Mouse (Mus musculus): ENCODE results near the gene Gm20708. TPM values are rescaled to one million over a fixed set of nuclear protein-coding genes. Genes with fewer than 3 reads are reported as not detected.
A peak's percentile ranks its signal among the peaks of the same experiment; 100 is the strongest.

Gene Gm20708
- polyA plus RNA-seq, 1 experiment = 0.16 TPM

GRCm38 (mm10) chr11:117769683-117770047, 39.8 kb upstream of the Gm20708 start:
- TF ChIP-seq TAL1 (IDR thresholded peaks at IDR 0.05; ENCODE audit: low read length) (no peak), GATA1 (IDR thresholded peaks at IDR 0.05; ENCODE audit: low read length) (no peak)
- Histone ChIP-seq H3K36me3 (ENCODE audit: control insufficient read depth) (peaks cover 100% of the 10 kb centered on the region), H3K4me3 (replicated peaks) (no peak overlapping the region)

GRCm38 (mm10) chr11:117770407-117770806, 39.1 kb upstream of the Gm20708 start:
- Histone ChIP-seq H3K27me3 (ENCODE audit: control insufficient read depth) (no peaks in the 10 kb centered on the region), H3K36me3 (ENCODE audit: control insufficient read depth) (peaks cover 100% of the 10 kb centered on the region), H3K4me1 (ENCODE audit: control insufficient read depth) (peaks cover 27% of the 10 kb centered on the region), H3K9me3 (ENCODE audit: control insufficient read depth, low read length) (no peaks in the 10 kb centered on the region), H3K4me3 (replicated peaks) (no peak overlapping the region)
- TF ChIP-seq GATA1 (IDR thresholded peaks at IDR 0.05; ENCODE audit: low read length) (no peak), TAL1 (IDR thresholded peaks at IDR 0.05; ENCODE audit: low read length) (no peak)

More at GRCm38 (mm10) chr11:117769683-117770047, 39.8 kb upstream of the Gm20708 start:
- H3K27me3 ChIP-seq (ENCODE audit: control insufficient read depth) = no peaks in the 10 kb centered on the region
- no peaks in the 10 kb centered on the region for H3K9me3 ChIP-seq (ENCODE audit: control insufficient read depth, low read length)
- peaks cover 30% of the 10 kb centered on the region for H3K4me1 ChIP-seq (ENCODE audit: control insufficient read depth)

- H3K4me3 ChIP-seq (replicated peaks) = no peak overlapping the region
- H3K9me3 ChIP-seq (ENCODE audit: control insufficient read depth, low read length) = no peaks in the 10 kb centered on the region
- H3K4me1 ChIP-seq (ENCODE audit: control insufficient read depth) = peaks cover 43% of the 10 kb centered on the region
- no peak for TF ChIP-seq GATA1 (IDR thresholded peaks at IDR 0.05; ENCODE audit: low read length)
- TF ChIP-seq TAL1 (IDR thresholded peaks at IDR 0.05; ENCODE audit: low read length) = no peak
- no peaks in the 10 kb centered on the region for H3K27me3 ChIP-seq (ENCODE audit: control insufficient read depth)
- peaks cover 100% of the 10 kb centered on the region for H3K36me3 ChIP-seq (ENCODE audit: control insufficient read depth)
These were observed 37.1 kb upstream of the Gm20708 start for GRCm38 (mm10) chr11:117772352-117772751.

GRCm38 (mm10) chr11:117774925-117775324, 34.5 kb upstream of the Gm20708 start:
- Histone ChIP-seq H3K27me3 (ENCODE audit: control insufficient read depth) (no peaks in the 10 kb centered on the region), H3K4me3 (replicated peaks) (no peak overlapping the region), H3K36me3 (ENCODE audit: control insufficient read depth) (peaks cover 99% of the 10 kb centered on the region), H3K4me1 (ENCODE audit: control insufficient read depth) (peaks cover 53% of the 10 kb centered on the region), H3K9me3 (ENCODE audit: control insufficient read depth, low read length) (no peaks in the 10 kb centered on the region)
- TF ChIP-seq TAL1 (IDR thresholded peaks at IDR 0.05; ENCODE audit: low read length) = no peak
- no peak for TF ChIP-seq GATA1 (IDR thresholded peaks at IDR 0.05; ENCODE audit: low read length)

- TF ChIP-seq GATA1 (IDR thresholded peaks at IDR 0.05; ENCODE audit: low read length) (no peak), TAL1 (IDR thresholded peaks at IDR 0.05; ENCODE audit: low read length) (no peak)
- Histone ChIP-seq H3K27me3 (ENCODE audit: control insufficient read depth) (no peaks in the 10 kb centered on the region), H3K4me3 (replicated peaks) (no peak overlapping the region)
These were observed 33.9 kb upstream of the Gm20708 start for GRCm38 (mm10) chr11:117775540-117775939.

GRCm38 (mm10) chr11:117776085-117776792, 33.2 kb upstream of the Gm20708 start:
- no peak for TF ChIP-seq GATA1 (IDR thresholded peaks at IDR 0.05; ENCODE audit: low read length)
- TF ChIP-seq TAL1 (IDR thresholded peaks at IDR 0.05; ENCODE audit: low read length) = no peak
- peaks cover 86% of the 10 kb centered on the region for H3K36me3 ChIP-seq (ENCODE audit: control insufficient read depth)
- peaks cover 63% of the 10 kb centered on the region for H3K4me1 ChIP-seq (ENCODE audit: control insufficient read depth)

More at GRCm38 (mm10) chr11:117775540-117775939, 33.9 kb upstream of the Gm20708 start:
- Histone ChIP-seq H3K4me1 (ENCODE audit: control insufficient read depth) (peaks cover 56% of the 10 kb centered on the region), H3K36me3 (ENCODE audit: control insufficient read depth) (peaks cover 93% of the 10 kb centered on the region), H3K9me3 (ENCODE audit: control insufficient read depth, low read length) (no peaks in the 10 kb centered on the region)

GRCm38 (mm10) chr11:117777111-117777510, 32.4 kb upstream of the Gm20708 start:
- H3K9me3 ChIP-seq (ENCODE audit: control insufficient read depth, low read length) = no peaks in the 10 kb centered on the region
- peak overlapping the region; percentile 79 for H3K4me3 ChIP-seq (replicated peaks)
- peaks cover 71% of the 10 kb centered on the region for H3K4me1 ChIP-seq (ENCODE audit: control insufficient read depth)
- TF ChIP-seq GATA1 (IDR thresholded peaks at IDR 0.05; ENCODE audit: low read length) (no peak), TAL1 (IDR thresholded peaks at IDR 0.05; ENCODE audit: low read length) (no peak)
- H3K36me3 ChIP-seq (ENCODE audit: control insufficient read depth) = peaks cover 77% of the 10 kb centered on the region
- no peaks in the 10 kb centered on the region for H3K27me3 ChIP-seq (ENCODE audit: control insufficient read depth)

More at GRCm38 (mm10) chr11:117776085-117776792, 33.2 kb upstream of the Gm20708 start:
- no peaks in the 10 kb centered on the region for H3K9me3 ChIP-seq (ENCODE audit: control insufficient read depth, low read length)
- no peak overlapping the region for H3K4me3 ChIP-seq (replicated peaks)
- H3K27me3 ChIP-seq (ENCODE audit: control insufficient read depth) = no peaks in the 10 kb centered on the region

GRCm38 (mm10) chr11:117778031-117778430, 31.4 kb upstream of the Gm20708 start:
- Histone ChIP-seq H3K4me1 (ENCODE audit: control insufficient read depth) (peaks cover 74% of the 10 kb centered on the region), H3K36me3 (ENCODE audit: control insufficient read depth) (peaks cover 71% of the 10 kb centered on the region), H3K9me3 (ENCODE audit: control insufficient read depth, low read length) (no peaks in the 10 kb centered on the region), H3K4me3 (replicated peaks) (peak overlapping the region; percentile 79), H3K27me3 (ENCODE audit: control insufficient read depth) (no peaks in the 10 kb centered on the region; the same call in 1 of the 2 replicates)
- no peak for TF ChIP-seq TAL1 (IDR thresholded peaks at IDR 0.05; ENCODE audit: low read length)

- H3K4me1 ChIP-seq (ENCODE audit: control insufficient read depth) = peaks cover 78% of the 10 kb centered on the region
- H3K9me3 ChIP-seq (ENCODE audit: control insufficient read depth, low read length) = no peaks in the 10 kb centered on the region
- H3K36me3 ChIP-seq (ENCODE audit: control insufficient read depth) = peaks cover 70% of the 10 kb centered on the region
- TF ChIP-seq TAL1 (IDR thresholded peaks at IDR 0.05; ENCODE audit: low read length) = no peak
- H3K27me3 ChIP-seq (ENCODE audit: control insufficient read depth) = no peaks in the 10 kb centered on the region; the same call in 1 of the 2 replicates
- H3K4me3 ChIP-seq (replicated peaks) = peak overlapping the region; percentile 79
These were observed 30.5 kb upstream of the Gm20708 start for GRCm38 (mm10) chr11:117778851-117779433.
